Mouse (Mus musculus) small intestine, adult 2 months (tissue): ENCODE results near the gene Fbxo22.

Experiments used
- CTCF ChIP-seq: fragments of 200-500 bp; IDR thresholded peaks from 2 replicates; pipeline ENCODE4 v1.5.1; 2012; ENCODE audit warnings: low read depth, mild to moderate bottlenecking, control low read depth, inconsistent platforms, low read length, moderate library complexity, mixed read lengths; ENCODE audit not compliant: insufficient replicate concordance, insufficient read length; ENCODE audit errors: extremely low read depth
- POLR2A ChIP-seq: fragments of 200-500 bp; IDR thresholded peaks from 2 replicates; pipeline ENCODE4 v1.6.1; 2012; ENCODE audit warnings: low read depth, mild to moderate bottlenecking, control low read depth, inconsistent platforms, low read length, moderate library complexity

GRCm38 (mm10) chr9:55226251-55226650 is 17.5 kb downstream of the Fbxo22 start:
- TF ChIP-seq CTCF (no peak), POLR2A (no peak)
